Mouse (Mus musculus) myocyte (in vitro differentiated cells): ENCODE measurements around the gene Dab1. TPM values are rescaled to one million over a fixed set of nuclear protein-coding genes. Genes with fewer than 3 reads are reported as not detected.

ENCODE experiments used
- H3K27me3 ChIP-seq: one replicate; pipeline ENCODE4 v1.6.1; 2011; ENCODE audit not compliant: control insufficient read depth, insufficient read depth, insufficient read length
- H3K36me3 ChIP-seq: one replicate; pipeline ENCODE4 v1.6.1; 2011; ENCODE audit not compliant: control insufficient read depth, insufficient read depth
- H3K4me2 ChIP-seq: one replicate; pipeline ENCODE4 v1.6.1; 2011; ENCODE audit warnings: low read depth, control low read depth
- H3K4me3 ChIP-seq: one replicate; pipeline ENCODE4 v1.5.1; 2011; ENCODE audit warnings: mild to moderate bottlenecking, control low read depth, moderate library complexity
- H3K79me2 ChIP-seq: one replicate; pipeline ENCODE4 v1.6.1; 2011; ENCODE audit not compliant: control insufficient read depth, insufficient read depth
- H3ac ChIP-seq: one replicate; pipeline ENCODE4 v1.6.1; 2011; ENCODE audit not compliant: control insufficient read depth, insufficient read length
- CEBPB ChIP-seq: IDR thresholded peaks from 2 replicates; pipeline ENCODE4 v1.6.1; 2011; ENCODE audit warnings: mild to moderate bottlenecking, moderate library complexity; ENCODE audit not compliant: poor library complexity, insufficient read depth, severe bottlenecking
- E2F4 ChIP-seq: IDR thresholded peaks from one replicate; pipeline ENCODE4 v1.6.1; 2011; ENCODE audit warnings: mild to moderate bottlenecking, control low read depth, moderate library complexity; ENCODE audit not compliant: insufficient read depth
- MAX ChIP-seq: IDR thresholded peaks from one replicate; pipeline ENCODE4 v1.6.1; 2011; ENCODE audit warnings: low read depth, mild to moderate bottlenecking, control low read depth
- MYOD1 ChIP-seq, 3 experiments: IDR thresholded peaks; one replicate each; pipeline ENCODE4 v1.6.1; 2011; ENCODE audit warnings: control low read depth in 2 of 3, low read depth in 2 of 3, mild to moderate bottlenecking in 2 of 3, moderate library complexity in 1 of 3; ENCODE audit not compliant: insufficient read length in 2 of 3, control insufficient read depth in 1 of 3
- MYOG ChIP-seq, 3 experiments: IDR thresholded peaks; one replicate each; pipeline ENCODE4 v1.6.1; 2011; ENCODE audit warnings: control low read depth in 2 of 3, low read depth in 2 of 3, mild to moderate bottlenecking in 2 of 3; ENCODE audit not compliant: insufficient read length in 2 of 3, control insufficient read depth in 1 of 3, insufficient read depth in 1 of 3
- POLR2A ChIP-seq: IDR thresholded peaks from one replicate; pipeline ENCODE4 v1.6.1; 2011; ENCODE audit warnings: low read depth, mild to moderate bottlenecking, control low read depth, moderate library complexity; ENCODE audit not compliant: insufficient read length
- POLR2AphosphoS2 ChIP-seq: IDR thresholded peaks from one replicate; pipeline ENCODE4 v1.6.1; 2011; ENCODE audit warnings: low read depth, control low read depth; ENCODE audit not compliant: insufficient read length
- REST ChIP-seq: IDR thresholded peaks from one replicate; pipeline ENCODE4 v1.6.1; 2011; ENCODE audit warnings: mild to moderate bottlenecking, control low read depth, moderate library complexity; ENCODE audit not compliant: insufficient read depth, insufficient read length
- SRF ChIP-seq: IDR thresholded peaks from one replicate; pipeline ENCODE4 v1.6.1; 2011; ENCODE audit warnings: low read depth; ENCODE audit not compliant: control insufficient read depth, insufficient read length
- TCF12 ChIP-seq: IDR thresholded peaks from one replicate; pipeline ENCODE4 v1.6.1; 2011; ENCODE audit warnings: mild to moderate bottlenecking, control low read depth; ENCODE audit not compliant: poor library complexity, insufficient read depth, severe bottlenecking
- TCF3 ChIP-seq: IDR thresholded peaks from one replicate; pipeline ENCODE4 v1.6.1; 2011; ENCODE audit warnings: low read depth, control low read depth; ENCODE audit not compliant: insufficient read length
- USF1 ChIP-seq: IDR thresholded peaks from one replicate; pipeline ENCODE4 v1.6.1; 2011; ENCODE audit warnings: low read depth, mild to moderate bottlenecking, control low read depth, moderate library complexity
- polyA plus RNA-seq: library from polyadenylated mRNA; unstranded; fragments of >200 nt; fragmentation: generic; extraction: Trizol; gene quantifications from one replicate; pipeline ENCODE4 v1.2.1, GENCODE M21; 2012; ENCODE audit warnings: missing spikeins

Dab1 gene
- polyA plus RNA-seq, 1 experiment, result not detected

DNA sequence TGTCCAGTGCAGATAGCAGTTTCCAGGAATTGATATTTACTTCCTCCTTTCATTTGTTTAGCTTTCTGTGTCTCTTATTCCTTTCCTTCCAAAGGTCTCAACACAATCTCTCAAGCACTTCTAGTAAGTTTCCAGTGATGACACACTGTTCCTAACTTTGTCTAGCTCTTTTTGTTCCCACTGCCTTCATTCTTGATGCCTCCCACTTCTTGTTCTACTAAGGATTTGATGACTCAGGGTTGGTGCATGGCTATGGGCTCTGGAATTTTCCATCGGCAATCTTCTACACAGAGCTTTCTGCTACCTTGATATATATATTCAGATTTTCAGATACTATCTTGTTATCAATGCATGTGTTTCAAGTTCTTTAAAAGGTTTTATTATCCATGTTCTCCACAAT lies 656.1 kb downstream of the Dab1 start:
- Histone ChIP-seq H3K36me3 (no peaks in the 10 kb centered on the region), H3K4me2 (no peak overlapping the region), H3K4me3 (no peak overlapping the region), H3K79me2 (no peaks in the 10 kb centered on the region), H3ac (no peak overlapping the region), H3K27me3 (no peaks in the 10 kb centered on the region)
- TF ChIP-seq POLR2AphosphoS2, result no peak
- TF ChIP-seq REST, result no peak
- no peak for TF ChIP-seq MYOG (IDR thresholded peaks at IDR 0.05; ENCODE audit: control insufficient read depth in 1 of 3, insufficient read depth in 1 of 3, insufficient read length in 2 of 3, low read depth in 2 of 3)
- TF ChIP-seq MYOD1 (IDR thresholded peaks at IDR 0.05; ENCODE audit: control insufficient read depth in 1 of 3, insufficient read length in 2 of 3, low read depth in 2 of 3), result no peak
- TF ChIP-seq USF1, result no peak
- no peak for TF ChIP-seq TCF3
- no peak for TF ChIP-seq POLR2A
- no peak for TF ChIP-seq MAX
- TF ChIP-seq SRF, result no peak
- TF ChIP-seq TCF12, result no peak
- TF ChIP-seq CEBPB, result no peak
- TF ChIP-seq E2F4, result no peak

DNA sequence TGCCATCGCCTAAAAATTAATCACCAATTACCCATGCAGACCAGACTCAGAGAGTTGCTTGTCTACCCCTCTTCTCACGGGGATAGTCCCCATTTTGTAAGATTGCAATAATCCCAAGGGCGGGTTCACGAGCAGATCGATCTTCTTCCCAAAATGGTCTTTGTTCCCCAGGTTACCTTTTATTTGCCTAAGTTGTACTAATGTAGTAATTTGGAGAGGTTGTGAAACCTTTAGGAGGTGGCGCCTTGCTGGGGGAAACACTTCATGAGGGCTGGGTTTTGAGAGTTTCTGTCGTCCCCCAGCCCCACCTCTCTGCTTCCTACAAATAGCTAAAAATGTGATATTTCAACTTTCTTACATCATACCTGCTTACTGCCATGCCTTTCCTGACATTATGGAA lies 657.8 kb downstream of the Dab1 start:
- Histone ChIP-seq H3K4me2 (no peak overlapping the region), H3K36me3 (no peaks in the 10 kb centered on the region), H3K4me3 (no peak overlapping the region), H3K79me2 (no peaks in the 10 kb centered on the region), H3ac (no peak overlapping the region), H3K27me3 (no peaks in the 10 kb centered on the region)
- TF ChIP-seq E2F4 (no peak), POLR2A (no peak), CEBPB (no peak), MAX (no peak), MYOD1 (IDR thresholded peaks at IDR 0.05; ENCODE audit: control insufficient read depth in 1 of 3, insufficient read length in 2 of 3, low read depth in 2 of 3) (no peak), REST (no peak)

DNA sequence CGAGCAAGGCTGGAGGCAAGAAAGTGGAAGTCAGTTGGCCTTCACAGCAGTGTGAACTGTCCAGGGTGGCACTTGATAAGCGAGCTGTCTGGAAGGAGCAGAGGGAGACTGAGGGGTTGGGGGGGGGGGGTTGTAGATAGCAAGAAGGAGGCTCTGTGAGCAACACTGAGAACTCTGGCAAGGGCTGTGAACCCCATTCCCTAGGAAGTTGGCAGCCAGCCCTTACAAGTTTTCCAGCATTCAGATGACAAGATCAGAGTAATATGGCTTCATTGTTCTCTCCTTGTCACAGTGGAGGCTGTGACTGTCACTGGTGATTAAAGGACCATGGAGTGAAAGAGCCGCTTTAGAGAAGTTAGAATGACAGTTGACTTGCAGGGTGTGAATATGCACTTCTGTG lies 662.4 kb downstream of the Dab1 start:
- TF ChIP-seq TCF3 (no peak), SRF (no peak), MAX (no peak), CEBPB (no peak), REST (no peak), POLR2A (no peak), MYOG (IDR thresholded peaks at IDR 0.05; ENCODE audit: control insufficient read depth in 1 of 3, insufficient read depth in 1 of 3, insufficient read length in 2 of 3, low read depth in 2 of 3) (no peak), TCF12 (no peak), USF1 (no peak), E2F4 (no peak), MYOD1 (IDR thresholded peaks at IDR 0.05; ENCODE audit: control insufficient read depth in 1 of 3, insufficient read length in 2 of 3, low read depth in 2 of 3) (no peak), POLR2AphosphoS2 (no peak)
- no peak overlapping the region for H3K4me2 ChIP-seq
- H3K4me3 ChIP-seq, result no peak overlapping the region
- H3K36me3 ChIP-seq, result no peaks in the 10 kb centered on the region
- H3ac ChIP-seq, result no peak overlapping the region
- H3K79me2 ChIP-seq, result no peaks in the 10 kb centered on the region
- no peaks in the 10 kb centered on the region for H3K27me3 ChIP-seq

DNA sequence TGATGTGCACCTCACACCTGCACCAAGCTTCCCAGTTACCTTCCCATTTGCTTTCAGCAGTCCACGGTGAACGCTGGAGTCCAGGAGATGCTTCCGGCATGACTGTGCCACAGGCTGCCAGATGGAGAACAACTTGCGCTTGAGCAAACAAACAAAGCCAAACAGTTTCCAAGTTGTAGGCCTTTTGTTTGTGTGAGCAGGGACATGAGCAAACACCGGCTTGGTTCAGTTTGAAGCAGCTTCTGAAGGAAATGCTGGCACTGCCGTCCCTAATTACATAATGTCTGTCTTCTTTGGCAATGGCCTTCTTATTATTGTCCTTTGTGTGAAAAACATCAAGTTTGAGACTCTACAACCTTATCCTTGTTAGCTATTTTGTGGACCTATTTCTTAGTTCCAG lies 664.7 kb downstream of the Dab1 start:
- H3K4me3 ChIP-seq, result no peak overlapping the region
- no peaks in the 10 kb centered on the region for H3K36me3 ChIP-seq
- H3K27me3 ChIP-seq, result no peaks in the 10 kb centered on the region
- TF ChIP-seq MYOG (IDR thresholded peaks at IDR 0.05; ENCODE audit: control insufficient read depth in 1 of 3, insufficient read depth in 1 of 3, insufficient read length in 2 of 3, low read depth in 2 of 3), result no peak
- no peak for TF ChIP-seq MAX
- TF ChIP-seq E2F4, result no peak
- TF ChIP-seq USF1, result no peak
- TF ChIP-seq TCF12, result no peak
- H3K4me2 ChIP-seq, result no peak overlapping the region
- H3ac ChIP-seq, result no peak overlapping the region
- H3K79me2 ChIP-seq, result no peaks in the 10 kb centered on the region

DNA sequence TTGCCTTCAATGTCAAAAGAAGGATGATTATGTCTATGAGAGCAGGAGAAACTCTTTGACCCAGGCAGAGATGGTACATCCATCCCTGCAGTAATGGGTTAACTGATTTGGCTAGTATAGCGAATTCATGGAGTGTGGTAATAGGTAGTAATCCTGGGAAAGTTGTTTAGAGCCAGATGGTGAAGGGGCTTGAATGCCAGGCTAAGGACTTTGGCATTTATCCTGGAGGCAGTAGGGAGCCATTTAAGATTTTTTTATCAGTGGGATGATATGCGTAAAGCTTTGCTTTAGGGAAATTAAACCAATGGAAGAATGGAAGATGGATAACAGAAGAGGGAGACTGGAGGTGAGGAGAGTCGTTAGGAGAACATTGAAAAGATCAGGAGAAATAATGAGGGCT lies 669.2 kb downstream of the Dab1 start:
- no peak overlapping the region for H3K4me2 ChIP-seq
- H3K27me3 ChIP-seq, result no peaks in the 10 kb centered on the region
- no peaks in the 10 kb centered on the region for H3K79me2 ChIP-seq
- H3ac ChIP-seq, result no peak overlapping the region
- H3K36me3 ChIP-seq, result no peaks in the 10 kb centered on the region
- TF ChIP-seq USF1, result no peak
- TF ChIP-seq POLR2A, result no peak
- TF ChIP-seq TCF3, result no peak
- TF ChIP-seq MYOG (IDR thresholded peaks at IDR 0.05; ENCODE audit: control insufficient read depth in 1 of 3, insufficient read depth in 1 of 3, insufficient read length in 2 of 3, low read depth in 2 of 3), result no peak
- no peak for TF ChIP-seq MAX
- no peak for TF ChIP-seq E2F4
- no peak for TF ChIP-seq TCF12
- TF ChIP-seq SRF, result no peak
- TF ChIP-seq REST, result no peak
- TF ChIP-seq CEBPB, result no peak
- TF ChIP-seq POLR2AphosphoS2, result no peak
- no peak for TF ChIP-seq MYOD1 (IDR thresholded peaks at IDR 0.05; ENCODE audit: control insufficient read depth in 1 of 3, insufficient read length in 2 of 3, low read depth in 2 of 3)
- no peak overlapping the region for H3K4me3 ChIP-seq
